Mouse (Mus musculus) testis, adult 2 months (tissue): ENCODE data around the gene Palld. TPM values are rescaled to one million over a fixed set of nuclear protein-coding genes. Genes with fewer than 3 reads are reported as not detected.

Source experiments
- H3K27ac ChIP-seq: fragments of 200-500 bp; 2 replicates; pipeline ENCODE4 v1.5.1; 2012; ENCODE audit warnings: low read depth, low read length; ENCODE audit not compliant: control insufficient read depth, insufficient read depth
- H3K27me3 ChIP-seq: fragments of 200-500 bp; 2 replicates; pipeline ENCODE4 v1.6.1; 2012; ENCODE audit warnings: mild to moderate bottlenecking, low read length, moderate library complexity; ENCODE audit not compliant: control insufficient read depth, insufficient read depth
- H3K36me3 ChIP-seq: fragments of 200-500 bp; 2 replicates; pipeline ENCODE4 v1.6.1; 2012; ENCODE audit warnings: mild to moderate bottlenecking, low read length; ENCODE audit not compliant: control insufficient read depth, insufficient read depth
- H3K4me1 ChIP-seq: fragments of 200-500 bp; 2 replicates; pipeline ENCODE4 v1.6.1; 2012; ENCODE audit warnings: low read length; ENCODE audit not compliant: control insufficient read depth, insufficient read depth
- H3K4me3 ChIP-seq: fragments of 200-500 bp; 2 replicates; pipeline ENCODE4 v1.5.1; 2012; ENCODE audit warnings: low read depth, mild to moderate bottlenecking, low read length, moderate library complexity, mixed read lengths; ENCODE audit not compliant: control insufficient read depth
- CTCF ChIP-seq: fragments of 200-500 bp; IDR thresholded peaks from 2 replicates; pipeline ENCODE4 v1.5.1; 2012; ENCODE audit warnings: low read depth, mild to moderate bottlenecking, inconsistent platforms, low read length, moderate library complexity; ENCODE audit not compliant: control insufficient read depth, insufficient read depth, insufficient replicate concordance
- POLR2A ChIP-seq: fragments of 200-500 bp; IDR thresholded peaks from 2 replicates; pipeline ENCODE4 v1.6.1; 2012; ENCODE audit warnings: low read depth, mild to moderate bottlenecking, inconsistent platforms, low read length, moderate library complexity; ENCODE audit not compliant: control insufficient read depth
- polyA plus RNA-seq: library from polyadenylated mRNA; depleted of rRNA; stranded (reverse); fragments of >200 nt; gene quantifications from 2 replicates; pipeline ENCODE4 v1.2.3, GENCODE M21; 2012

Palld gene
- polyA plus RNA-seq, 1 experiment = 7.8 TPM

GRCm38 (mm10) chr8:61479506-61480214 lies 422.8 kb downstream of the Palld start:
- Histone ChIP-seq H3K4me3 (peak overlapping the region; percentile 49), H3K36me3 (no peaks in the 10 kb centered on the region), H3K27ac (peak overlapping the region; percentile 70; the same call in 1 of the 2 replicates), H3K27me3 (no peaks in the 10 kb centered on the region), H3K4me1 (peaks cover 3% of the 10 kb centered on the region; the same call in 1 of the 2 replicates)
- TF ChIP-seq CTCF (peak; percentile 47; the same call in 1 of the 2 replicates), POLR2A (no peak)

GRCm38 (mm10) chr8:61478793-61479192 lies 423.7 kb downstream of the Palld start:
- TF ChIP-seq POLR2A = no peak
- no peak for TF ChIP-seq CTCF
- peaks cover 3% of the 10 kb centered on the region; the same call in 1 of the 2 replicates for H3K4me1 ChIP-seq
- no peaks in the 10 kb centered on the region for H3K27me3 ChIP-seq
- H3K4me3 ChIP-seq = no peak overlapping the region
- H3K27ac ChIP-seq = no peak overlapping the region
- no peaks in the 10 kb centered on the region for H3K36me3 ChIP-seq

DNA sequence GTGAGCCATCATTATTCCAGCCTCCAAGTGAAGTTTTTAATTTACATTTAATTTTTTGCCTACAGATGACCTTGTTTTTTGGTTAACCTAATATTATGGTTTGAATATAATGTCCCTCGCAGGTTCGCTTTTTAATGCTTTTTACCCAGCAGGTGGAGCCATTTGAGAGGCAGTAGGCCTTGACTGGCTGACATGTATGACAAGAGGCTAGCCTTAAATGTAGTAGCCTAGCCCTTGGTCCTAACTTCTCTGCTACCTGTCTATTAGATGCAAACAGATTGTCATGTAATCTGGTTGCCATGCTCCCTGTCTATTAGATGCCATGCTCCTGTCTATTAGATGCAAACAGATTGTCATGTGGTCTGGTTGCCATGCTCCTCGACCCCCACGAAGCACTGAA lies 424.3 kb downstream of the Palld start:
- H3K27me3 ChIP-seq = no peaks in the 10 kb centered on the region
- H3K27ac ChIP-seq = no peak overlapping the region
- no peaks in the 10 kb centered on the region for H3K36me3 ChIP-seq
- H3K4me1 ChIP-seq = peaks cover 3% of the 10 kb centered on the region; the same call in 1 of the 2 replicates
- no peak overlapping the region for H3K4me3 ChIP-seq
- no peak for TF ChIP-seq POLR2A
- no peak for TF ChIP-seq CTCF

DNA sequence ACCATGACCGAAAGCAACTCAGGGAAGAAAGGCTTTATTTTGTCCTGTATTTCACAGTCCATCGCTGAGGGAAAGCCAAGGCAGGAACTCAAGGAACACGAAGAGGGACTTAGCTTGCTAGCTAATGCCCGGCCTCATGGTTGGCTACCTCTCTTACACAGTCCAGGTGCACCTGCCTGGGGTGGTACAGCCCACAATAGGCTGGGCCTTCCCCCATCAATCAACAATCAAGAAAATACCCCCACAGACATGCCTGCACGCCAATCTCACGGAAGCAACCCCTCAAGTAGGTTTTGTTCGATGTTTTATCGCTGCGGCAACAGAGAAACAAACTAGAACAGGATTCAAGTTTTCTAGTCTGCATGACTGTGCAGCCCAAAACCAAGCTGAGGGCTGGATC lies 426.3 kb downstream of the Palld start:
- TF ChIP-seq POLR2A (no peak), CTCF (no peak)
- peaks cover 3% of the 10 kb centered on the region; the same call in 1 of the 2 replicates for H3K4me1 ChIP-seq
- no peaks in the 10 kb centered on the region for H3K27me3 ChIP-seq
- no peaks in the 10 kb centered on the region for H3K36me3 ChIP-seq
- no peak overlapping the region for H3K4me3 ChIP-seq
- H3K27ac ChIP-seq = no peak overlapping the region

- TF ChIP-seq POLR2A = no peak
- TF ChIP-seq CTCF = no peak
- Histone ChIP-seq H3K4me3 (no peak overlapping the region), H3K27me3 (no peaks in the 10 kb centered on the region), H3K36me3 (no peaks in the 10 kb centered on the region), H3K4me1 (peaks cover 1% of the 10 kb centered on the region; the same call in 1 of the 2 replicates), H3K27ac (no peak overlapping the region)
These were observed 427.2 kb downstream of the Palld start for GRCm38 (mm10) chr8:61475251-61475673.

DNA sequence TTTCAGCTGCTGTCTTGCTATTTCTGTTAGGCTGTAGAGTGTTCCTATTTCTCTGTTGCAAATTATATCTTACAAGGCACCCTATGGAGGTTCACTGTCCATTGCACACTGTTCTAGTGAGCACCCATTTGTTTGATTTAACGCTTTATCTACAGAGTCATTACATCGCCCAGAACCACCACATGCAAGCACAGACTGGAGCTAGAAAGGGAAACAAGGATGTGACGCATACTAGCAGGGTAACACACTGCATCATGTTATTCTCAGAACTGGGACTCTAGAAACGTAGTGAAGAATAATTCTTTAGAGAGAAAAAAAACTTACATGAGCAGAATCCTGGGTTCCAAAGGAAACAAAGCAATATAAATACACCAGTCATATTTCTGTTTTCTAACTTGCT lies 432.3 kb downstream of the Palld start:
- Histone ChIP-seq H3K4me1 (no peaks in the 10 kb centered on the region), H3K4me3 (no peak overlapping the region), H3K27ac (no peak overlapping the region), H3K36me3 (no peaks in the 10 kb centered on the region), H3K27me3 (no peaks in the 10 kb centered on the region)
- TF ChIP-seq CTCF (no peak), POLR2A (no peak)

GRCm38 (mm10) chr8:61467553-61467815 lies 435.0 kb downstream of the Palld start:
- Histone ChIP-seq H3K27me3 (no peaks in the 10 kb centered on the region), H3K4me3 (no peak overlapping the region), H3K4me1 (no peaks in the 10 kb centered on the region), H3K27ac (no peak overlapping the region), H3K36me3 (no peaks in the 10 kb centered on the region)
- TF ChIP-seq POLR2A = no peak
- no peak for TF ChIP-seq CTCF
